Mouse (Mus musculus): ENCODE measurements at regions not wholly inside any gene's neighbourhood (a gene's known extent, or its start where the extent isn't known, plus 50 kb on each side); places are given as distances from the start of the nearest gene placed in this dataset.

GRCm38 (mm10) chr4:142367774-142368173 lies 128.6 kb upstream of the Kazn start:
- no peaks in the 10 kb centered on the region for H3K36me3 ChIP-seq (ENCODE audit: insufficient read depth, low read length)
- no peak overlapping the region for H3K9ac ChIP-seq (replicated peaks; ENCODE audit: low read length)
- no peaks in the 10 kb centered on the region for H3K4me1 ChIP-seq (ENCODE audit: insufficient read depth, low read length)
- no peaks in the 10 kb centered on the region for H3K27me3 ChIP-seq (ENCODE audit: insufficient read depth, low read length)
- no peak overlapping the region for H3K4me2 ChIP-seq (replicated peaks; ENCODE audit: low read depth, low read length)
- WGBS = 77% methylated on average over 3 of the region's 3 CpGs
- peaks cover 5% of the 10 kb centered on the region; the same call in 1 of the 2 replicates for H3K9me3 ChIP-seq (ENCODE audit: low read length)
- ATAC-seq (ENCODE audit: low FRiP score, low TSS enrichment) = no peak
- no peak overlapping the region for H3K27ac ChIP-seq (ENCODE audit: low read length)
- H3K4me3 ChIP-seq (ENCODE audit: low read length) = no peak overlapping the region

DNA sequence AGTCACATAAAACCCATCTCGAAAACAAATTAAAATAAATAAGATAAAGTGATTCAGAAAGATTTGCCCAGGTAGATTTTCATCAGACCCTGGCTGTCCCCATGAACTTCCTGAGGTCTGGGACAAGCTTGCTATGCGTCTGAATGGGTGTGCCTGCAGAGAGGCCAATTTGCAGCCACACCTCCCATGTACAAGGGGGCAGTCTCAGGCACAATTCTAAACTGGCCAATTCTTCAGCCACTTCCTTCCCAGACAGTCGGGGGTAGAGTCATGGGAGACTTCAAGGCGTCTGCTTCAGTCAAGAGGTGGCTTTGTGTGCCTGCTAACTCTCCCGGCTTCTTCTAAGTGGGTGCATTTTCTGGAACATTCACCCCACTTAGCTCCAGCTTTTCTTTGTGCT lies 122.9 kb upstream of the Kazn start:
- peaks cover 5% of the 10 kb centered on the region; the same call in 1 of the 2 replicates for H3K9me3 ChIP-seq (ENCODE audit: low read length)
- no peaks in the 10 kb centered on the region for H3K27me3 ChIP-seq (ENCODE audit: insufficient read depth, low read length)
- peaks cover 6% of the 10 kb centered on the region; the same call in 1 of the 2 replicates for H3K4me1 ChIP-seq (ENCODE audit: insufficient read depth, low read length)
- H3K4me2 ChIP-seq (replicated peaks; ENCODE audit: low read depth, low read length) = no peak overlapping the region
- WGBS = 44% methylated on average over 5 of the region's 5 CpGs
- H3K36me3 ChIP-seq (ENCODE audit: insufficient read depth, low read length) = no peaks in the 10 kb centered on the region
- H3K27ac ChIP-seq (ENCODE audit: low read length) = no peak overlapping the region
- ATAC-seq (ENCODE audit: low FRiP score, low TSS enrichment) = no peak
- H3K4me3 ChIP-seq (ENCODE audit: low read length) = no peak overlapping the region
- H3K9ac ChIP-seq (replicated peaks; ENCODE audit: low read length) = no peak overlapping the region

- no peaks in the 10 kb centered on the region for H3K9me3 ChIP-seq (ENCODE audit: low read length)
Observed at GRCm38 (mm10) chr4:142358866-142359265, 119.7 kb upstream of the Kazn start.

DNA sequence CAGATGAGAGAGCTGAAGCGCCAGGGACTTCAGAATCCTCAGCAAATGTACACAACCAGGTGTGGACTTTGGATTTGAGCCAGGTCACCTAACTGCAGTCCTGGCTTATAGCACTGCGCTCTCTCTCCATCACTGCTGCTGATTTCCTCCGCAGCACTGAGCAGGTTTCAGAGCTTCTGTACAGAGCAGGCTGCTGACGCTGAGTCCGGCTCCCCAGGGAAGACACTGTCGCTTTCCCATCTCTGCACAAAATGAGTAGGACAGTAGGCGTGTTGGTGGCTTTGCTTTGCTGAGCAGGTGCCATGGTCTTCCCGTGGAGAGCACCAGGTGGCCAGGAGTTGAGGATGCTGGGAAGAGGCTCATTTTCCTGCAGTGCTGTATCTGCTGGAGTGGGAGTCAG lies 116.2 kb upstream of the Kazn start:
- H3K36me3 ChIP-seq (ENCODE audit: insufficient read depth, low read length) = no peaks in the 10 kb centered on the region
- no peaks in the 10 kb centered on the region for H3K9me3 ChIP-seq (ENCODE audit: low read length)
- no peak overlapping the region for H3K27ac ChIP-seq (ENCODE audit: low read length)
- H3K27me3 ChIP-seq (ENCODE audit: insufficient read depth, low read length) = no peaks in the 10 kb centered on the region
- no peak overlapping the region for H3K4me3 ChIP-seq (ENCODE audit: low read length)
- H3K9ac ChIP-seq (replicated peaks; ENCODE audit: low read length) = no peak overlapping the region
- WGBS = 82% methylated on average over 8 of the region's 8 CpGs
- H3K4me1 ChIP-seq (ENCODE audit: insufficient read depth, low read length) = peaks cover 6% of the 10 kb centered on the region; the same call in 1 of the 2 replicates
- no peak overlapping the region for H3K4me2 ChIP-seq (replicated peaks; ENCODE audit: low read depth, low read length)
- ATAC-seq (ENCODE audit: low FRiP score, low TSS enrichment) = no peak

More at GRCm38 (mm10) chr4:142358866-142359265, 119.7 kb upstream of the Kazn start:
- ATAC-seq (ENCODE audit: low FRiP score, low TSS enrichment) = no peak
- H3K4me3 ChIP-seq (ENCODE audit: low read length) = no peak overlapping the region
- no peaks in the 10 kb centered on the region for H3K36me3 ChIP-seq (ENCODE audit: insufficient read depth, low read length)
- no peak overlapping the region for H3K4me2 ChIP-seq (replicated peaks; ENCODE audit: low read depth, low read length)
- WGBS = 33% methylated on average over 13 of the region's 13 CpGs
- H3K27me3 ChIP-seq (ENCODE audit: insufficient read depth, low read length) = no peaks in the 10 kb centered on the region
- H3K4me1 ChIP-seq (ENCODE audit: insufficient read depth, low read length) = peaks cover 6% of the 10 kb centered on the region; the same call in 1 of the 2 replicates
- H3K27ac ChIP-seq (ENCODE audit: low read length) = no peak overlapping the region
- no peak overlapping the region for H3K9ac ChIP-seq (replicated peaks; ENCODE audit: low read length)

GRCm38 (mm10) chr4:142353526-142353925 lies 114.3 kb upstream of the Kazn start:
- Histone ChIP-seq H3K9me3 (ENCODE audit: low read length) (no peaks in the 10 kb centered on the region), H3K4me3 (ENCODE audit: low read length) (no peak overlapping the region), H3K27ac (ENCODE audit: low read length) (no peak overlapping the region), H3K36me3 (ENCODE audit: insufficient read depth, low read length) (no peaks in the 10 kb centered on the region), H3K27me3 (ENCODE audit: insufficient read depth, low read length) (no peaks in the 10 kb centered on the region), H3K9ac (replicated peaks; ENCODE audit: low read length) (no peak overlapping the region), H3K4me2 (replicated peaks; ENCODE audit: low read depth, low read length) (no peak overlapping the region), H3K4me1 (ENCODE audit: insufficient read depth, low read length) (no peaks in the 10 kb centered on the region)
- WGBS = 58% methylated on average over 7 of the region's 7 CpGs
- ATAC-seq (ENCODE audit: low FRiP score, low TSS enrichment) = no peak

DNA sequence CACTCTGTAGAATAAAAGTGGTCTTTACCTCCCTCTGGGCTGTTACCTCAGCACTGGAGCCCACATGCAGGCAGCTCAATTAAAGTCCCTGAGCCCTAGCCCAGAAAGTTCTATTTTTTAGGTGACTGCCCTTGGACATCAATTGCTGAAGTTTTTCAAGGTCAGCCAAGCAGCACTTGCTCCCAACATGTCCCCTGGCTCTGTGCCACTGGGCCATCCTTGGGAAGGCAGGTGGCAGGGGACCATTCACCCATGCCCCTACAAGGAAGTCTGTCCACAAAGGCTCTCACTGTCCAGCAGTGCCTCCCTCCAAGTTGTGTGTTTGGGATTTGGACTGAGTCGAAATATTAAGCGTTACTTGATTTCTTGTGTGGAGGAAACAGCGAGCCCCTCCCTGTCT lies 112.6 kb upstream of the Kazn start:
- Histone ChIP-seq H3K27ac (ENCODE audit: low read length) (no peak overlapping the region), H3K9ac (replicated peaks; ENCODE audit: low read length) (no peak overlapping the region), H3K36me3 (ENCODE audit: insufficient read depth, low read length) (no peaks in the 10 kb centered on the region), H3K4me3 (ENCODE audit: low read length) (no peak overlapping the region), H3K4me1 (ENCODE audit: insufficient read depth, low read length) (no peaks in the 10 kb centered on the region), H3K27me3 (ENCODE audit: insufficient read depth, low read length) (no peaks in the 10 kb centered on the region), H3K4me2 (replicated peaks; ENCODE audit: low read depth, low read length) (no peak overlapping the region), H3K9me3 (ENCODE audit: low read length) (no peaks in the 10 kb centered on the region)
- no peak for ATAC-seq (ENCODE audit: low FRiP score, low TSS enrichment)
- WGBS = 59% methylated on average over 3 of the region's 3 CpGs

GRCm38 (mm10) chr4:142350986-142351385 lies 111.8 kb upstream of the Kazn start:
- H3K27ac ChIP-seq (ENCODE audit: low read length) = no peak overlapping the region
- no peaks in the 10 kb centered on the region for H3K9me3 ChIP-seq (ENCODE audit: low read length)
- no peaks in the 10 kb centered on the region for H3K36me3 ChIP-seq (ENCODE audit: insufficient read depth, low read length)
- no peak for ATAC-seq (ENCODE audit: low FRiP score, low TSS enrichment)
- no peak overlapping the region for H3K9ac ChIP-seq (replicated peaks; ENCODE audit: low read length)
- 86% methylated on average over 8 of the region's 8 CpGs for WGBS
- H3K4me1 ChIP-seq (ENCODE audit: insufficient read depth, low read length) = peaks cover 4% of the 10 kb centered on the region; the same call in 1 of the 2 replicates
- H3K4me3 ChIP-seq (ENCODE audit: low read length) = no peak overlapping the region
- no peak overlapping the region for H3K4me2 ChIP-seq (replicated peaks; ENCODE audit: low read depth, low read length)
- no peaks in the 10 kb centered on the region for H3K27me3 ChIP-seq (ENCODE audit: insufficient read depth, low read length)

DNA sequence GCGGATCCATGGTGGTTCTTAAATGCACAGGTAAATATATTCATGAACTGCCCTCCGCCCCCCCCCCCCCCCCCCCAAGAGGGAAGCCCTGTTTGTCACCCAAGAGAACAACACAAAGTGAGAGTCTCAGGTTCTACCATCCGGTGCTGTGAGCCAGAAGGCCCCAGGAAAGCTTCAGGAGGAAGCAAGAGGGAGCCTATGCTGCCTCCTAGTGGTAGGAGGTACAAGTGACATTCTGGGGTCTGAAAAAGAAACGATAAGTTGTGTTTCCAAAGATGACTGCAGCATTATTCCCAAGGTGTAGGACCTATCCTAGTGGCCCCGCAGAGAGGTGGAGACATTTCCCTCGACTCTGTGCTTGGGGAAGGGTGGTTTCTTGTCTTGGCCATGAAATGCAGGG lies 109.7 kb upstream of the Kazn start:
- WGBS = 45% methylated on average over 6 of the region's 6 CpGs

DNA sequence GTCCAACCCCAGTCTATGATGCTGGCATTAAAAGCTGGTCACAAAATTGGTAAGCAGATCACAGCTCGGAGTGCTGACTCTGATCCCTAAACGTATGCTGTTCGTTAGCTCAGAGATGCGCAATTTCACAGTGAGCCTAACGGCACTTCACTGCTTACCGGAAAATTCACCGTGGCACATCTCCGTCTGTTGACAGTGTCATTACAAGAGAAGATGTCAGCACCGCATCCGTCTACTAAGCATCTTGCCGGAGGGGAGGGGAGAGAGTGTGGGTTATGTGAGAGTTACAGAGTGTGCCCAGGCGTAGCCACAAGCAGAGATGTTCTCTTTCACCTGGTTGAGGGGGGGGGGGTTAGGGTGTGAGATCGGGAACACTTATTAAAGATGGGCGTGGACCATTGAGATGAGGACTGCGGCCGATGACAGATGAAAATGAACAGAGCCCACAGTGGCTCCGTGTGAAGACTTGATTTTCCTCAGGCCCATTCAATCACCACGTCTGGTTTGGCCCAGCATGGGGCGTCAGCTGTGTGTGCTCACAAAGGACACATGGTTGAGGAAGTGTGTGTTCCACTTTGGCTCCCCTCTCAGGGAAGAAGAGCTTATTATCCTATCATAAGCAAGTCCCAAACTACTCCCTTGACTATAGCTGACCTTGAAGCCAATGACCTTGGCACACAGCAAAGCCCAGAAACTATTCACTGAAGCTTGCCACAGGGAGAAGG lies 103.4 kb upstream of the Kazn start:
- Histone ChIP-seq H3K27ac (ENCODE audit: low read length) (no peak overlapping the region), H3K4me2 (replicated peaks; ENCODE audit: low read depth, low read length) (no peak overlapping the region), H3K36me3 (ENCODE audit: insufficient read depth, low read length) (no peaks in the 10 kb centered on the region), H3K9me3 (ENCODE audit: low read length) (no peaks in the 10 kb centered on the region), H3K9ac (replicated peaks; ENCODE audit: low read length) (no peak overlapping the region), H3K27me3 (ENCODE audit: insufficient read depth, low read length) (no peaks in the 10 kb centered on the region), H3K4me1 (ENCODE audit: insufficient read depth, low read length) (peaks cover 5% of the 10 kb centered on the region; the same call in 1 of the 2 replicates), H3K4me3 (ENCODE audit: low read length) (no peak overlapping the region)
- 89% methylated on average over 19 of the region's 19 CpGs for WGBS
- ATAC-seq (ENCODE audit: low FRiP score, low TSS enrichment) = no peak

More for the DNA sequence above, 109.7 kb upstream of the Kazn start:
- Histone ChIP-seq H3K4me2 (replicated peaks; ENCODE audit: low read depth, low read length) (no peak overlapping the region), H3K4me3 (ENCODE audit: low read length) (no peak overlapping the region), H3K9ac (replicated peaks; ENCODE audit: low read length) (no peak overlapping the region), H3K9me3 (ENCODE audit: low read length) (no peaks in the 10 kb centered on the region), H3K36me3 (ENCODE audit: insufficient read depth, low read length) (no peaks in the 10 kb centered on the region), H3K27ac (ENCODE audit: low read length) (no peak overlapping the region), H3K27me3 (ENCODE audit: insufficient read depth, low read length) (no peaks in the 10 kb centered on the region), H3K4me1 (ENCODE audit: insufficient read depth, low read length) (peaks cover 5% of the 10 kb centered on the region; the same call in 1 of the 2 replicates)
- ATAC-seq (ENCODE audit: low FRiP score, low TSS enrichment) = no peak

GRCm38 (mm10) chr4:142341305-142341704 lies 102.1 kb upstream of the Kazn start:
- 65% methylated on average over 4 of the region's 4 CpGs for WGBS

More at GRCm38 (mm10) chr4:142341305-142341704, 102.1 kb upstream of the Kazn start:
- no peak overlapping the region for H3K27ac ChIP-seq (ENCODE audit: low read length)
- ATAC-seq (ENCODE audit: low FRiP score, low TSS enrichment) = no peak
- no peaks in the 10 kb centered on the region for H3K36me3 ChIP-seq (ENCODE audit: insufficient read depth, low read length)
- H3K9me3 ChIP-seq (ENCODE audit: low read length) = no peaks in the 10 kb centered on the region
- peaks cover 5% of the 10 kb centered on the region; the same call in 1 of the 2 replicates for H3K4me1 ChIP-seq (ENCODE audit: insufficient read depth, low read length)
- H3K27me3 ChIP-seq (ENCODE audit: insufficient read depth, low read length) = no peaks in the 10 kb centered on the region
- no peak overlapping the region for H3K4me2 ChIP-seq (replicated peaks; ENCODE audit: low read depth, low read length)
- H3K4me3 ChIP-seq (ENCODE audit: low read length) = no peak overlapping the region
- H3K9ac ChIP-seq (replicated peaks; ENCODE audit: low read length) = no peak overlapping the region

All from kidney, embryonic 16.5 days (tissue).